Mouse (Mus musculus): ENCODE results near the gene Plac8. TPM values are rescaled to one million over a fixed set of nuclear protein-coding genes. Genes with fewer than 3 reads are reported as not detected.

Plac8 gene
- polyA plus RNA-seq, 1 experiment = 1,430 TPM

- Histone ChIP-seq H3K27ac (ENCODE audit: insufficient read depth, low read depth, low read length) (peak overlapping the region; percentile 66), H3K4me3 (ENCODE audit: low read depth, low read length) (no peak overlapping the region), H3K4me1 (ENCODE audit: control insufficient read depth, insufficient read depth, insufficient read length, low read length) (peaks cover 7% of the 10 kb centered on the region; the same call in 1 of the 2 replicates), H3K36me3 (ENCODE audit: control insufficient read depth, insufficient read depth, low read length) (peaks cover 31% of the 10 kb centered on the region), H3K27me3 (ENCODE audit: control insufficient read depth, insufficient read depth, low read length) (no peaks in the 10 kb centered on the region)
- 24% methylated on average over 2 of the region's 2 CpGs for WGBS
- TF ChIP-seq CTCF (IDR thresholded peaks at IDR 0.05; ENCODE audit: extremely low read depth, insufficient read length, insufficient replicate concordance, low read depth, low read length) = no peak
- TF ChIP-seq POLR2A (IDR thresholded peaks at IDR 0.05; ENCODE audit: low read depth, low read length) = no peak
These were observed 23.8 kb downstream of the Plac8 start for GRCm38 (mm10) chr5:100548236-100548635.

- Histone ChIP-seq H3K4me3 (ENCODE audit: low read depth, low read length) (no peak overlapping the region), H3K36me3 (ENCODE audit: control insufficient read depth, insufficient read depth, low read length) (peaks cover 36% of the 10 kb centered on the region), H3K27ac (ENCODE audit: insufficient read depth, low read depth, low read length) (no peak overlapping the region), H3K27me3 (ENCODE audit: control insufficient read depth, insufficient read depth, low read length) (no peaks in the 10 kb centered on the region), H3K4me1 (ENCODE audit: control insufficient read depth, insufficient read depth, insufficient read length, low read length) (peaks cover 7% of the 10 kb centered on the region; the same call in 1 of the 2 replicates)
- no peak for TF ChIP-seq POLR2A (IDR thresholded peaks at IDR 0.05; ENCODE audit: low read depth, low read length)
- TF ChIP-seq CTCF (IDR thresholded peaks at IDR 0.05; ENCODE audit: extremely low read depth, insufficient read length, insufficient replicate concordance, low read depth, low read length) = peak; percentile 37; the same call in 1 of the 2 replicates
- 80% methylated on average over 6 of the region's 6 CpGs for WGBS
These were observed 25.6 kb downstream of the Plac8 start for GRCm38 (mm10) chr5:100546294-100547080.

- WGBS = 71% methylated on average over 3 of the region's 3 CpGs
These were observed 35.4 kb downstream of the Plac8 start for GRCm38 (mm10) chr5:100536638-100537037.

DNA sequence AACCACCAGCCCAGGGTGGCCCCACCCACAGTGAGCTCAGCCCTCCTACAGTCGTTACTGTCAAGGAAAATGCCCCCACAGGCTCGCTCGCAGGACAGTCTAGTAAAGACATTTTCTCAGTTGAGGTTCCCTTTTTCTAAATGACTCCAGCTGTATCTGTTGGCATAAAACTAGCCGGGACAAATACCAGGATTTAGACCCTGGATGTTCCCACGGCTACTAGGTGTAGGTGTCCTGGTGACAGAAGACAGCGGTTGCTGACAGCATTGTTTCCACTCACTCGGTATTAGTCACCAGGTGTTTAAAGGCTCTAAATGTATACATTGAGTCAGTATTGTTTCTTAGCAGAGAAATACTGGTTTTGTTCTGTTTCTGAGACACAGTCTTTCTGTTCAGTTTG lies 36.2 kb downstream of the Plac8 start:
- H3K27ac ChIP-seq (ENCODE audit: insufficient read depth, low read depth, low read length) = no peak overlapping the region
- TF ChIP-seq POLR2A (IDR thresholded peaks at IDR 0.05; ENCODE audit: low read depth, low read length) (no peak), CTCF (IDR thresholded peaks at IDR 0.05; ENCODE audit: extremely low read depth, insufficient read length, insufficient replicate concordance, low read depth, low read length) (no peak)
- peaks cover 48% of the 10 kb centered on the region for H3K36me3 ChIP-seq (ENCODE audit: control insufficient read depth, insufficient read depth, low read length)
- 80% methylated on average over 7 of the region's 7 CpGs for WGBS
- H3K4me1 ChIP-seq (ENCODE audit: control insufficient read depth, insufficient read depth, insufficient read length, low read length) = no peaks in the 10 kb centered on the region
- no peak overlapping the region for H3K4me3 ChIP-seq (ENCODE audit: low read depth, low read length)
- no peaks in the 10 kb centered on the region for H3K27me3 ChIP-seq (ENCODE audit: control insufficient read depth, insufficient read depth, low read length)

More at GRCm38 (mm10) chr5:100536638-100537037, 35.4 kb downstream of the Plac8 start:
- Histone ChIP-seq H3K27me3 (ENCODE audit: control insufficient read depth, insufficient read depth, low read length) (no peaks in the 10 kb centered on the region), H3K27ac (ENCODE audit: insufficient read depth, low read depth, low read length) (no peak overlapping the region), H3K4me1 (ENCODE audit: control insufficient read depth, insufficient read depth, insufficient read length, low read length) (no peaks in the 10 kb centered on the region), H3K36me3 (ENCODE audit: control insufficient read depth, insufficient read depth, low read length) (peaks cover 44% of the 10 kb centered on the region), H3K4me3 (ENCODE audit: low read depth, low read length) (no peak overlapping the region)
- no peak for TF ChIP-seq CTCF (IDR thresholded peaks at IDR 0.05; ENCODE audit: extremely low read depth, insufficient read length, insufficient replicate concordance, low read depth, low read length)
- TF ChIP-seq POLR2A (IDR thresholded peaks at IDR 0.05; ENCODE audit: low read depth, low read length) = no peak

- Histone ChIP-seq H3K27me3 (ENCODE audit: control insufficient read depth, insufficient read depth, low read length) (no peaks in the 10 kb centered on the region), H3K4me3 (ENCODE audit: low read depth, low read length) (no peak overlapping the region), H3K27ac (ENCODE audit: insufficient read depth, low read depth, low read length) (no peak overlapping the region)
These were observed 45.9 kb downstream of the Plac8 start for GRCm38 (mm10) chr5:100526164-100526563.

DNA sequence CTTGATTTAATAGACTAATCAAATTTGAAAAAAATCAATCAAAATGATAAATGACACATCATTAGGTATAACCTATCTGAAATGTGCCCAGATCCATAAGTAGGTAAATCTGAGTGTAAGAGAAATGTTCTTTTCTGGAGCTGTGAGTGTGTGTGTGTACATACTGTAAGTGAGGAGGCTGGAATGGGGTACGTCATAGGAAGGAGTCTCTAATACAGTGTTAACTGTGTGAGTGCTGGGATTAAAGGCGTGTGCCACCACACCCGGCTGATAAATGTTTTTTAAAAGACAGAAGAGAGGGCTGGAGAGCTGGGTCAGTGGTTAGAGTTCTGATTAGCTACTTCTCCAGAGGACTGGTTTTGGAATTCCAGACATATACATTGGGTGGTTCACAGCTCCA lies 46.4 kb downstream of the Plac8 start:
- TF ChIP-seq POLR2A (IDR thresholded peaks at IDR 0.05; ENCODE audit: low read depth, low read length) (no peak), CTCF (IDR thresholded peaks at IDR 0.05; ENCODE audit: extremely low read depth, insufficient read length, insufficient replicate concordance, low read depth, low read length) (no peak)
- Histone ChIP-seq H3K4me3 (ENCODE audit: low read depth, low read length) (no peak overlapping the region), H3K4me1 (ENCODE audit: control insufficient read depth, insufficient read depth, insufficient read length, low read length) (no peaks in the 10 kb centered on the region), H3K27ac (ENCODE audit: insufficient read depth, low read depth, low read length) (no peak overlapping the region), H3K27me3 (ENCODE audit: control insufficient read depth, insufficient read depth, low read length) (no peaks in the 10 kb centered on the region), H3K36me3 (ENCODE audit: control insufficient read depth, insufficient read depth, low read length) (peaks cover 23% of the 10 kb centered on the region)
- WGBS = 66% methylated on average over 3 of the region's 3 CpGs

More at GRCm38 (mm10) chr5:100526164-100526563, 45.9 kb downstream of the Plac8 start:
- H3K4me1 ChIP-seq (ENCODE audit: control insufficient read depth, insufficient read depth, insufficient read length, low read length) = no peaks in the 10 kb centered on the region
- TF ChIP-seq CTCF (IDR thresholded peaks at IDR 0.05; ENCODE audit: extremely low read depth, insufficient read length, insufficient replicate concordance, low read depth, low read length) = no peak
- no peak for TF ChIP-seq POLR2A (IDR thresholded peaks at IDR 0.05; ENCODE audit: low read depth, low read length)
- WGBS = 55% methylated on average over 7 of the region's 7 CpGs
- H3K36me3 ChIP-seq (ENCODE audit: control insufficient read depth, insufficient read depth, low read length) = peaks cover 29% of the 10 kb centered on the region

- TF ChIP-seq CTCF (IDR thresholded peaks at IDR 0.05; ENCODE audit: extremely low read depth, insufficient read length, insufficient replicate concordance, low read depth, low read length) (no peak), POLR2A (IDR thresholded peaks at IDR 0.05; ENCODE audit: low read depth, low read length) (no peak)
- no peak overlapping the region for H3K4me3 ChIP-seq (ENCODE audit: low read depth, low read length)
- peaks cover 16% of the 10 kb centered on the region for H3K36me3 ChIP-seq (ENCODE audit: control insufficient read depth, insufficient read depth, low read length)
- no peaks in the 10 kb centered on the region for H3K4me1 ChIP-seq (ENCODE audit: control insufficient read depth, insufficient read depth, insufficient read length, low read length)
- H3K27me3 ChIP-seq (ENCODE audit: control insufficient read depth, insufficient read depth, low read length) = no peaks in the 10 kb centered on the region
- WGBS = 95% methylated on average over 9 of the region's 9 CpGs
- no peak overlapping the region for H3K27ac ChIP-seq (ENCODE audit: insufficient read depth, low read depth, low read length)
These were observed 47.1 kb downstream of the Plac8 start for GRCm38 (mm10) chr5:100524921-100525320.
